Mouse (Mus musculus) naive thymus-derived CD4-positive, alpha-beta T cell, adult 2 months (primary cell): ENCODE measurements around the gene Mmaa.

Source experiments
- DNase-seq: peaks from one replicate; pipeline ENCODE4 v3.0.0-alpha.2; 2011; ENCODE audit warnings: low read depth

Mmaa gene

DNA sequence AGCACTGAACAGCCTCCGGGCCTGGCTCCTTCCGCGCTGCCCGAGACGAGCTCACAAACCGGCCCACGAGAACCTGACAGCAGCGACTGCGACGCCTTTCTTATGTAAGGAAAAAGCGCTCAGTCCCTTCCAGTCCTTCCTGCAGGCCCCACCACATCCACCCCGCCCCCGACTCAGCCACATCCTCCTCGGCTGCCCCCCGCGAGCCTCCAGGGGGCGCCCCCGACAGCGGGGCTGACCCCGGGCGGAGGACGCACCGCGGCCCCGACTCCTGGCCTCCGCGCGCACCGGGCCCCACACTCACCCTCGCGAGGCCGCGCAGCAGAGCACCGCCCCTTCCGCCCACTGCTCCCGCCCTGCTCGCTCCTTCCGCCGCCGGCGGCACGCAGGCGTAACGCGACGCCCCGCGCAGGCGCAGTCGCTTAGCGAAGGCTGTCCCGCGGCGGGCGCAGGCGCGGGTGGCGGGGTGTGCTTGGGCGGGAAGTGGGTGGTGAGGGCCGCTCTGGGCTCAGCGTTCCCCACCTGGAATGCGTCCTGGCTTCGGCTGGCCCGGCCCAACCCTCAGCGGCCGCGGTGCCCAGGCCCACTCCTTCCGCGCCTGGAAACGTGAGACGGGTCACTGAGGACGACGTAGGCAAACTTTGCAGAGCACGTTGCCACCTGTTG is at the start of gene Mmaa:
Gene Mmaa, minus strand, starts transcription at position 328 of the 666 bp plus-strand sequence.
- DNase-seq = peak; percentile 98

DNA sequence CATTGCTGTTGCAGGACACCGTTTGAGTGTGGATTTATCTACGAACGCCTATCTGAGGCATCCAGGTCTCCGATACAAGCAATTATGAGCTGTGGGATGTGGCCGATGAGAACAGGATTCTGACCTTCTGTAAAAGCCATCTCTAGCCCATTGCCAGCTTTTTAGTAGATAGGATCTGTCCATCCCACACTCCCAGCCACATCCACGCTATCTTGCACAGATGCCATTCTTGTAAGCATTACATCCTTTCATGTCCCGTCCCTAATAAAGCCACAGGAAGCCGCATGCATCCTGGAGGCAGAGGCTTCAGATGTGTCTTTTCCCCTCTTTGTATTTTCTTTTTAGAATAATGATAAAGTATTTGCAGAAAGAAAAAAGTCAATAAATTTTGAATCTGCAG is 46.5 kb upstream of the Mmaa start:
- DNase-seq = no peak

DNA sequence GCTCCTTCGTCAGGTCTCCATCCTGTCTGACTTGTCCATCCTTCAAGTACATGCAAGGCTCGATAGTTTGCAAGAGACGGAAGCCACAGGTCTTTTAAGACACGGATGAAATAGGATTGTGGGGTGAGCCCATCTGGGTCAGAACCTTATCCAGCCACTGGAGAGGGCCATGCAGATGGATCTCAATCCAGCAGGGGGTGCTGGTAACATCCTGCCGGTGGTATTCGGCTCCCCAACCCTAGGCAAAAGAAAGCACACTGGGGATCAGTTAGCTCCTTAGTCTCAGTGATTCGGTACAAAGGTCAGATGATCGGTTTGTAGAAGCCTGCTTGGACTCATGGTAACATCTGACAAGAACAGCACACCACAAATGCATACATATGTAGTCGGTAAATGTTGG is 44.8 kb upstream of the Mmaa start:
- peak; percentile 29 for DNase-seq

DNA sequence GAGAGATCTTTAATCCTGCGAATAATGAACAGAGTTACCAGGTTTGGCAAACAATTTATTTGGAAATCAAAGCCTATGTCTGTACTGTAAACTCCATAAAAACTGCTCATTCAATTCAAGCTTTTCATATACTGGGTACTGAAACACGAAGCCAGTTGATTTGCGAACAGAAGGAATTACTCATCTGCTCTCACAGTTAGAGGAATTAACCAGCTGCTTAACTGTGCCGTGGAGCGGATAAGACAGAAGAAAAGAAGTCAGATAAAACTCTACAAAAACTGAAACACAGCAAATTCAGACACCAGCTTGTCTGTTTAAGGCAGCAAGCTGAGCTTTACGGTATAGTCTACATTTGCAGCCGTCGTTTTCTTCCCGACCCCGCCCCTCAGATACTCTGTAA is 43.9 kb upstream of the Mmaa start:
- DNase-seq = no peak

DNA sequence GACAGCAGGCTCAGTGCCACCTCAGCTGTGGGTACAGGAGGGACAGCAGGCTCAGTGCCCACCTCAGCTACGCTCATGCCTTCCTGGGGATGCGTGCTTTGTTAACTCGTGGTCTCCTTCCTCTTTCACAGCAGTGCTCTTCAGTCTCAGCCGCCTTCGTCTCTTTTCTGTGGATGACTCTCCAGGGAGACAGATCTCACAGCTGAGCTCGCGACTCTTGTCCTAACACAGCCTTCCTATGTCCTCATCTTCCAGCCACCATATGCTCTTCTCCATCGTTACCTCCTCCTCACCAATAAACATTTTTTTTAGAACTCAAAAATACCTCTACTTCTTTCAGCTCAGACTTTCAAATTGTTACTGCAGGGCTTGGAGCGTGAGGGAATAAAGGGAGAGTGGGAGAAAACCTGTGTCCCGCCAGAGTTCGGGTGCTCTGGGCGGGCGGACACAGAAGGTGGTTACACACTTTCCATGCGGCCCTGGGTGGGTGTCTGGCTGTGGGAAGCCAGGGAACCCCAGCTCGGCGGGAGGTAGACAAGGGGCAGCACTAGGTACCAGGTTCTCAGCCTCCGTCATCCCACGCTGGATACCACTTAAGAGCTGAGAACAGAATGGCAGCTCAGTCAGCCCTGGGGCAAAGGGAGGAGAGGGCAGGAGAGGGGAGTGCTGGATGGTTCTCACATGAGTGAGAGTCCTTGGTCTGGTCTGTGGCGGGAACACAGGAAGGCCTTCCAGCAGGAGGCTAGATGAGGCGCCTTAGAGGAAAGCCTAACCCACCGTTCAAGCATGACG is 37.6 kb upstream of the Mmaa start:
- DNase-seq = no peak

DNA sequence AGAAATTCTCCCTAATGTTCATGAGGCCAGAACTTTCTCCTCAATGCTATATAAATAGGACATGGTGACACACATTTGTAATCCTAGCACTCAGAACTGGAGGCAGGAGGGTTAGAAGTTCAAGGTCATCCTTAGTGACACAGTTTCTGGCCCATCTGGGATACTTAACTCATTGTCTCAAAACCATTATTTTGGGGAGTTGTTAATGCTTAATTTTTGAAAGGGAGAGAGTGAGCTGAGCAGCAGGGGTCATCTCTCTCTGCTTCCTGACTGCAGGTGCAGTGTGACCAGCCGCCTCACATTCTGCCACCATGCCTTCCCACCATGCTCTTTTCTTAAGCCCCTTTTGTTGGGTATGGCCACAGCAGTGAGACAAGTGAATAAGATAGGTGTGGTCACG is 36.8 kb upstream of the Mmaa start:
- DNase-seq = no peak

DNA sequence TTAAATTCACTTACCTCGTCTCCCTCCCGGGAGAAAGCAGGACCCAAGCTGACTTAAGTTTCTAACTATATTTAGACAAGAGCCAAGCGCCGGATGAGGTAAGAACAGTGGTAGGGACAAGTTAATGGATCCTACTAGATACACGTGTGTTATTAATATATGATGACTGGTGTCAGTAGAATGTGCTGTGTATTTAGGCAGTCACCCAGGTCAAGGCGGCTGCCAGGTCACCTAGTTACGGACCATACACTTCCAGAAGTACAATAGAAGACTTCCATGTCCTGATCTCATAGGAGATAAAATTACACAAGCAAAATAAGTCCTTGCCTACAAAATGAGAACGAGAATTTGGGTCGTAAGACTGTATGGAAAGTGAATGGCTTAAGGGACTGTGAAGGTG is 36.3 kb upstream of the Mmaa start:
- DNase-seq = no peak

DNA sequence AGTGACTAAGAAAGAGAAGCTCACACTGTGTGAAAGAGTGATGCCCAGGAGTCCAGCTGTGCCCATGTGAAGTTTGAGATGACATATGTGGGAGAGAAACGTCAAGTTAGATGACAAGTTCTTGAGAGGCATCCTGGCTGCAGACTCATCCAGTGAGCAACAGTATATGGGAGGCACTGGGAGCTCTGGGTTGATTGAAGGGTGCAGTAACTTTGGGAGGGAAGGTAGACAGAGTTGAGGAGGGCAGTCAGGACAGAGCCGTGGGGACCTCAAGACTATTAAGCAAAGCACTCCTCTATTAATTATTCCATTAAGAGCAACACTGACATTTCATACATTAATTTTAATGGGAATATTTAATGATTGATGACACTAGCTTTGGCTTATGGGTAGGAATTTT is 35.0 kb upstream of the Mmaa start:
- no peak for DNase-seq

DNA sequence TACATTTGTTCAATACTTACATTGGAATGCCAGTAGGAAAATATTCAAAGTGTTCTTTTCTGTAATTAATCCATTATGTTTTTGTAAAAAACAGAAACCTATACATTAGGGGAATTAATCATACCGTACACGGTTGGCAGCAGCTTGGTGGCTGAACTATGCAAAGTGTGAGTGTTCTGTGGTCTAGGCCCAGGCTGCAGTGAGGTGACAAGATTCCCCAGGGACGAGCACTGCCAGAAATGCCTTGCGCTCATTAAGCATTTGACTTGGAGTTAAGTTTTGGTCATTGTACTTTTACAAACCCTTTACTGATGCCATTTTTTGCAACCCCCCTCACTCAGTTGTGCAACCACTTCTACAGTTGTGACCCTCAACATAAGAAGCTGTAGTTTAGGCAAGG is 34.4 kb upstream of the Mmaa start:
- DNase-seq = no peak

DNA sequence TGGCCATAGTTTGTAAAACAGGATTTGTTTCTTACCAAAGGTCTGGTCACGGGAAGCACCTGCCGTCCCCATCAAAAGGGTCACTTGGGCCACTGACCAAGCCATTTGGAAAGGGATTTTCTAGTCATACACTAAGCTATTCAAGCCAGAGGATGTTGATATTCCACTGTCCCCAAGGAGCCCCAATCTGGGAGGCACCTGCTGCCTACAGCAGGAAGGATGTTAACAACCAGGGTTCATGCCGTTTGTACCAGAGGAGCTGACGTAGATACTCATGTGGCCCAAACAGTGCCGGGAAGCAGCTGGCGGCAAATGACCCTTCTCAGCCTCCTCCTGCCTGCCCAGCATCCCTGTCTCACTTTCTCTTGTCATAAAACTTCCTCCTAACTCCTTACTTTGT is 30.8 kb upstream of the Mmaa start:
- no peak for DNase-seq

DNA sequence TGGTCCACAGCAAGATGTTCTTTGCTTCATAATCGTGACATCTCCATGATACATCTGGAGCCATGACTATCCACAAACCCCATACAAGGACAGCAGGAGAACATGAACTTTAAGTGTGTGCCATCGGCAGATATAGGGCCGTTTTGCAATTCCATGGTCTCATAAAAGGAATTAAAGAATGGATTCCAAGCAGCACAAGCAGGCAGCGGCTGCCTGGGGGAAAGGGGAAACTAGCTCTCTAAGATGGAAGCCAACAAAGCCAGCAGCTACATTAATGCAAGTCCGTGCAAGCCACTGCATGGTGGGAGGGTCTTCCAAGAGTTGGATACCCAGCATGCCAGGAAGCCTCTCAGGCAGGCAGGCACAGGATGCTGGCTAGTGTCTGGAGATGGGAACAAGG is 30.2 kb upstream of the Mmaa start:
- DNase-seq = no peak

DNA sequence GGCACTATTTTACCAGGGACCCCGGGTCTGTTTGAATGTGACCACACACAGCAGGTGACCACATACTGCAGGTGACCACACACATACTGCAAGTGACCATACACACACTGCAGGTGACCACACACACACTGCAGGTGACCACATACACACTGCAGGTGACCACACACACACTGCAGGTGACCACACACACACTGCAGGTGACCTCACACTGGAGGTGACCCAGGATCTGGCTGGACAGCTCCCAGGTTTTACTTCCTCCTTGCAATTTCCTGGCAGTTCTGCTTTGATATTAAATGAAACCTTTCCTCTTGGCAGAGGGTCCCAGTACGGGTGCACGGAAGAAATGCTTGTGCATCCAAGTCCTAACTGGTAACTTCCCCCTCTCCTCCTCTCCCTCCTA is 29.3 kb upstream of the Mmaa start:
- DNase-seq = no peak

DNA sequence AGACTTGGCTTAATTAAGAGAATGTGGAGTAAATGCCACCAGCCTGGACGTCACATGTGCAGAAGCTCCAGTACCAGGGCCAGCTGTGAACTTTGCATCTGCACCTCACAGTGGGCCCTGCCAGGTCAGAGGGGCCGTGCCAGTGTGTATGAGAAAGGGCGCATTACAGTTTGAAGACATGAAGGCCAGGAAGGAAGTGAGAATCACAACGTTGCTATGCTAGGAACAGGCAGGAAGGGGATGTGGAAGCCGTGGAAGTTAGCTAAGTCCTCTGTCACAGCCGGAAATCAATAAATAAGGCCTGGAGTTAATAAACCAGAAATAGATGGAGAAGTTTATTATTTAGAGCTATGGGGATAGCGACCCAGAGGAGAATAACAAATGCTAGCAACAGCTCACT is 28.4 kb upstream of the Mmaa start:
- DNase-seq = no peak

DNA sequence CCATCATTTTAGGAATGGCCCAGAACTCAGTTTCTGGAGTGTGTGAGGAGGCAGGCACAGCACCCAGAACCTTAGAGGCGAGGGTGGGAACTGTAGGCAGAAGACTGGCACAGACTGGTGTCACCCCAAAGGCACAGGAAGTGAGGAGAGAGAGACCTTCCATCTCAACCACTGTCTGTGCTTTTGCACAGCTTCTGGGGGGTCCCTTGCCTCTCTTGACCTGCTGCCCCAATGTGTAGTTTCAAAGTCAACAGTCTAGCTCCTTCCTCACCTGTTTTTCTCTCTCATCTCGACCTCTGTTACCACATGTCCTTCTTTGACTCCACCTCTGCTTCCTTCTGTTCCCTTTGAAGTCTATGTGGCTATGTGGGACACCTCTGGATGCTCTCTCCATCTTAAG is 16.1 kb upstream of the Mmaa start:
- DNase-seq = no peak

DNA sequence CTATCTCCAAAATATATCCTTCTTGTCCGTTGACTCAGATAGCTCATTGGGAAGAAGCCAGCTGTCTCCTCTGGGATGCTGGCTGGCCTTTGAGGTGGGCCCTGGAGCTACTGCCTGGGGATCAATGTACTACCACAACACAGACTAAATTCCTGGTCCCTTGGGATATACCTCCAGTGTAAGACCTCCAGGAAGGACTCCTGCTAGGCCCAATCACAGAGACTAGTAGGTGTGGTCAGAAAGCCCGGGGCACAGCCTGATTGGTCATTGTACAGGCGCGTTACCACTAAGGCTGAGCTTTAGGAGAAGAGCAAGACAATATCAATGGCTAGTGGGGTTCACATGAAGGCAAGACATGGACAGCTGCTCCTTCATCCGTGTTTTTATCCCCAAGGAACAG is 11.2 kb upstream of the Mmaa start:
- DNase-seq = no peak

DNA sequence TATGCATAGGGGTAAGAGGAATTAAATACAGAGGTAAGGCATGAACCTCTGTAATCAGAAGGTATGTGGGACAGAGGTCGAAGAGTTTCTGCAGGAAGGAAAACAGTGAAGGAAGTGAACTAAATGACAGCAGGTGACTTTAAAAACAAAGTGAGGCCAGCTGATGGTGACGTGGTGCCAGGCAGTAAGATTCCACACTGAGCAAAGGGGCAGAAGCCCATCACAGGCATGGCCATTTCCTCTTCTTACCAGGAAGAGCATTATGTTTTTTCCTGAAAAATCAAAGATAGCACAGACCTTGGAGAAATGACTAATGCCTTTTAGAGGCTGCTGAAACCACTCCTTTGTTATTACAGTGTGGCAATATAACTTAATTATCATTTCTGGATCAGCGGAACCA is 6.8 kb upstream of the Mmaa start:
- no peak for DNase-seq

DNA sequence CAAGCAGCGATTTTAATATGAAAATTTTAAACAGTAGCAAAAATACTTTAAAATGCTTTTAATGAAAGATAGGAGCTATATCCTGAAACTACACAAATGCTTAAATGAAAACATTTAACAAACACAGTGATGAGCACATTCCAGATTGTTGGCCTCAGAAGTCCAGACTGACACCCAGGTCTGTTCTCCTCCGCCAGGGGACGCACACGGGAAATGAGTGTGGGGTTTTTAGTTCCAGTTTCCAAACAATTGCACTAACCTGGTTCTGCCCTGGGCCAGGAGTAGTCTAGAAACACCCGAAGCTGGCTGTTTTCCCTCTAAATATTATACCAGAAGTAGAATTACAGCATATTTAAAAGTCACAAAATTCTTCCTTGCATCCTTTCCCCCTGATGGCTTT is 5.0 kb upstream of the Mmaa start:
- DNase-seq = no peak

DNA sequence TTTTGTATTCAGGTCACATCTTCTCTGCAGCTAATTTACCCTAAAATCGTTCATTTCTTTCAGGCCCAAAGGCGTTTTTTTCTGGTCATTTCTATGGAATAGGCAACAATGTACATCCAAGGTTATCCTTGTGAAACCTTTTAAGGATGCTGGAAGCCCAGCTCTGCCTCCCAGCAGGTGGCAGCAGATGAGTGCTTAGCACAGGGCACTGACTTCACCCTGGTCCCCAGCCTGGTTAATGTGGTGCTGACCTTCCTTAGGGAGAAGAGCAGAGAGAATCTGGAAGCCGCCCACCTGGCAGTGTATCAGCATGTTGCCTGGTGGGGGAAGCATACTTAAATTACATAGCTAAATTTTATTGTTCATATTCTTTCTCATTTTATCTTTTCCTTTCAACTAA is 3.0 kb upstream of the Mmaa start:
- peak; percentile 35 for DNase-seq

DNA sequence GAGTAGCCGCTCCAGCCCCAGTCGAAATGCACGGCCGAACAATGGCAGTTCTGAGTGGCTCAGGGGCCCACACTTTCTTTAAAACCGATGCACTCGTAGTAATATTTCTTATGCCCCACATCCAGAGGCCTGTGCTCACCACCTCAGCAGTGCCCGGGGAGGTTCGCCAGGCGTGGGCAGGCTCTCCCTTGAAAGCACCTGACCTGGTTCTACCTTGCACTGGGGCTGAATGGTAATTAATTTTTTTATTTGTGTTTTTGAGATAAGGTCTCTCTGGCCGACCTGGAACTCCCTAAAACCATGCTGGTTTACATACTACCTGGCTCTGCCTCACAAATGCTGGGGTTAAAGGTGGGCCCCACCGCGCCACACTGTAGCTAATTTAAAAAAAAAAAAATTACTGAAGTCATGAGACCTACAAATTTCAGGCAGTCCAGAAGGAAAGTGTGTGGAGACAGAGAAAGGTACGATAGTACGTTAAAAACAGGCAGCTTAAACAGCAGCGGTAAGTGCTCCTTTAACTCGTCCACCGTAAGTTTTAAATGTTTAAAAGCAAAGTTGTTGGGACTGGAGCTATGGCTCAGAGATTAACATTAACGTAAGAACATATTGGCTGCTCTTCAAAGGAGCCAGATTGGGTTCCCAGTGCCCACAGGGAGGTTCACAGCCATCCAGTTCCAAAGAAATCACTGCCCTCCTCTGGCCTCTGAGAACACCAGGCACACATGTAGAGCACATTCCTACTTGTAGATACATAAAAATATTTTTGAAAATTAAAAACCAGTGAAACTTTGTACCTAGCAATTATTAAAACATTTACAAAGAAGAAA is 754 bp upstream of the Mmaa start:
- DNase-seq = peak; percentile 14

DNA sequence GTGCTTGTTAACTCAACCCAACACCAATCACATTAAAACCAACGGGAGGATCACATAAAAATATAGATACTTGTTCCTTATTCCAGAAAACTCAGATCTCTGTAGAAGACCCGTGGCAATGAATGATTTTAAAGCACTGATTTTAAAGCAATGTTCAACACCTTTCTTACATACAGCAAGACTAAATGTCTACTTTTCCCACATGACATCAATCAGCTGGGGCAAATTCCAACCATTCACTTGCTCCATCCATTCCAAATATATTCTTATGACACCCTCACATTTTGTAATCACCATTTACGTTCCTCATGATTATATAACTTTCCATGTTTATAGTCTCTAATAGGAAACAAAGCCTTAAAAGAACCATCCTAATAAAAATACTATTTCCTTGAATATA is 896 bp downstream of the Mmaa start:
- DNase-seq = peak; percentile 15

DNA sequence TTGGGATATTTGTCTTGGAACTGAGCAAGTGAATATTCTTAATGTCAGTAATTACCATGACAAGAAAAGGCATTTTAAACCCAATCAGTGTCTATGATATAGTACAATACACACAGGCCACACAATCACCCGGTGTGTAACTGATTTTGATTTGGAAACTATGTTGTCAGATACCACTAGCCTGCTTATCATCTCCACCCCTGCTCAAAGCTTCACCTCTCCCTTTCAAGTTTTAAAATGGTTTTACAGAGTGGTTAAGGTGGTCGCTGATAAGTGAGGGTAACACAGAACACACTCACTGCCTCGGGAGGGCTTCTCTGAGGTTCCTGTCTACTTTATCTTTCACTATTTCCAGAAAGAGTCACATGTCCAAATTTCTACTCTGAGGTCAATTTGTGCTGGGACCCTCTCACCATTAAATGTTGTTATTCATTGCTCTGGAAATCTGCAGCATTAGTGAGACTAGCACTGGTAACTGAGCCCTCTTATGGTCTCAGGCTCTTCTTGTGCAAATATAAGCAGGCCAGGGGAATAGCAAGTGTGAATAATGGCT is 1.9 kb downstream of the Mmaa start:
- DNase-seq = no peak

DNA sequence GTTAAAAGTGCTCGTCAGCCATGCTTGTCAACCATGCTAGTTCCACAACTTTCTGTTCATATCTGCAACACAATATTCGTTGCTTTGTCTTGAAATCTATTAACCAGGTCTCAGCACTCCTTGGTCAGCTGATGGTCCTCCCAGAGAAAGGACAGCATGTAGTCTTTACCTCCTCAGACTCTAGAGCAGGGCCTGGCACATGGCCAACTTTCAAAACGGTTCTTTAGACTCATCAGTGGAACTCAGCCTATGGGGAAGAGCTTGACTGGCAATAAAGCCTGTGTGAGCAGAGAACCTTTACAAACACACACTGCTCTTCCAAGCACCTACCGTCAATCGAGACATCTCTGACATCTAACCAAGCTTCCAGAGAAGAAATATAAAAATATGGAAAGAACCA is 5.1 kb downstream of the Mmaa start:
- no peak for DNase-seq

DNA sequence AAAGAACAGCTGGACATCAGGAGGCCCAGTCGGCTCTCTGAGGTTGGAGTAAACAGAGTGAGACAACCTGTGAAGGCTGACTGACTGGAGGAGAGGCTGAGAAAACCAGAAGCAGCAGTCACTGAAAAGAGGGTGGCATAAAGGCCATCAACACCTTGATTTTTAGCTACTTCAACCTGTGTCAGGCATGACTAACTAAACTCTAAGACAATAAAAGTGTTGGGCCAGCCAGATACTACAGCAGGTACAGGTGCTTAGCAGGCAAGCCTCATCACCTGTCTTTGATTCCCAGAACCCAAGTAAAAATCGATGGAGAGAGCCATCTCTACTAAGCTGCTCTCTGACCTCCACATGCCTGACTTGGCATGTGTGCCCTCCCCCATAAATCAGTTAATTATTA is 6.1 kb downstream of the Mmaa start:
- DNase-seq = no peak
